Mouse (Mus musculus) embryonic facial prominence, embryonic 10.5 days (tissue): ENCODE results near the gene Adipor2. TPM values are rescaled to one million over a fixed set of nuclear protein-coding genes. Genes with fewer than 3 reads are reported as not detected.
"Not testable (repeated sequence)": the region's sequence is repeated elsewhere in the genome, so short reads cannot be mapped to it uniquely, and the experiment has no call there.

Experiments
- DNase-seq: peaks from one replicate; pipeline ENCODE4 v3.0.0-alpha.2; 2017; ENCODE audit warnings: low spot score
- H3K27ac ChIP-seq: fragments of 300-500 bp; sonication (generic); replicated peaks from 2 replicates; pipeline ENCODE4 v1.5.1; 2016; ENCODE audit warnings: mild to moderate bottlenecking
- H3K27me3 ChIP-seq: fragments of 300-500 bp; sonication (generic); replicated peaks from 2 replicates; pipeline ENCODE4 v1.6.1; 2016; ENCODE audit warnings: low read depth, mild to moderate bottlenecking; ENCODE audit not compliant: poor library complexity, severe bottlenecking
- H3K36me3 ChIP-seq: fragments of 300-500 bp; sonication (generic); replicated peaks from 2 replicates; pipeline ENCODE4 v1.6.1; 2016; ENCODE audit warnings: mild to moderate bottlenecking, moderate library complexity
- H3K4me1 ChIP-seq: fragments of 300-500 bp; sonication (generic); 2 replicates; pipeline ENCODE4 v1.6.1; 2016
- H3K4me3 ChIP-seq: fragments of 300-500 bp; sonication (generic); 2 replicates; pipeline ENCODE4 v1.5.1; 2016; ENCODE audit warnings: mild to moderate bottlenecking, moderate library complexity
- H3K9me3 ChIP-seq: fragments of 300-500 bp; sonication (generic); 2 replicates; pipeline ENCODE4 v1.6.1; 2016; ENCODE audit warnings: mild to moderate bottlenecking
- WGBS: fragments of 180-500 bp; shearing (Covaris S2); methylation state at CpG from one replicate; pipeline ENCODE4 v1.1.7; 2016; 5-methylcytosine and 5-hydroxymethylcytosine counted together
- polyA plus RNA-seq: library from polyadenylated mRNA; unstranded; fragments of >200 nt; fragmentation: Nextera tagmentation; extraction: Ambion mirVana; gene quantifications from 2 replicates; pipeline ENCODE4 v1.2.1, GENCODE M21; 2016

Adipor2 gene
- polyA plus RNA-seq, 1 experiment from 2014 or later: 30.9 TPM

DNA sequence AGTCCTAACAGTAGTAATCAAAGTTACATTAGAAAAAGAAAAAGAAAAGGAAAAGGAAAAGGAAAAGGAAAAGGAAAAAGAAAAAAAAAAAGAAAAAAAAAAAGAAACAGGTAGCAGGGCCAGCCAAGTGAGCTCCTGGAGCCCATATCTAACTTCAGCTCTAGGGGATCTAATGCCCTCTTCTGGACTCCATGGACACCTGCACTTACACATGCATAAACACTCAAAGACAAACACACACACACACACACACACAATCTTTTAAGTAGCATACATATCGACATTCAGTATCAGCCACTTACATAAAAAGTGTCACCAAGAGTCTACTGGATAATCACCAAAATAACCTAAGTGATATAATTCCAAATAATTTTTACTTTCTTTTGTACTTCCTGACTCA, 31.8 kb downstream of the Adipor2 start:
- Histone ChIP-seq H3K27me3 (no peaks in the 10 kb centered on the region), H3K27ac (no peak overlapping the region), H3K4me3 (no peak overlapping the region), H3K36me3 (peaks cover 18% of the 10 kb centered on the region), H3K9me3 (no peaks in the 10 kb centered on the region), H3K4me1 (peaks cover 22% of the 10 kb centered on the region)
- WGBS: 94% methylated on average over 1 of the region's 1 CpGs
- no peak for DNase-seq

DNA sequence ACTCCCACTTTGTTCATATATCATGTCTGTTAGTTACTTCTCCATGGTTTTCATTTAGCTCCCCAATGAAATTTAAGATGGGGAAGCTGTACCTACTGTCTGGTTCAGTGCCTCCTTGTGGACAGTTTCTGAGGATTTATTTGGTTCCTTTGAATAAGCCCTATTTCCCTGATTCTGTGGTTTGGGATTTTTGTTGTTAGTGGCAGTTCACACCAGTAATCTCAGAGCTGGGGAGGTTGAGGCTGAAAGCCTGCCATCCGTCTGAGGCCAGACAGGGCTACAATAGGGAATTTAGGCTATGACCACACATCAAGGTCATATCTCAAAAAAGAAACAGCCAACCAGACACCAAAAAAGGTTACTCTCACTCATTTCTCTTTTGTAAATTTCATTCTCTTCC, 38.9 kb downstream of the Adipor2 start:
- WGBS: 86% methylated on average over 1 of the region's 1 CpGs
- peaks cover 13% of the 10 kb centered on the region for H3K4me1 ChIP-seq
- no peak overlapping the region for H3K4me3 ChIP-seq
- H3K9me3 ChIP-seq: no peaks in the 10 kb centered on the region
- peaks cover 8% of the 10 kb centered on the region for H3K36me3 ChIP-seq
- H3K27me3 ChIP-seq: no peaks in the 10 kb centered on the region
- no peak for DNase-seq
- H3K27ac ChIP-seq: no peak overlapping the region

DNA sequence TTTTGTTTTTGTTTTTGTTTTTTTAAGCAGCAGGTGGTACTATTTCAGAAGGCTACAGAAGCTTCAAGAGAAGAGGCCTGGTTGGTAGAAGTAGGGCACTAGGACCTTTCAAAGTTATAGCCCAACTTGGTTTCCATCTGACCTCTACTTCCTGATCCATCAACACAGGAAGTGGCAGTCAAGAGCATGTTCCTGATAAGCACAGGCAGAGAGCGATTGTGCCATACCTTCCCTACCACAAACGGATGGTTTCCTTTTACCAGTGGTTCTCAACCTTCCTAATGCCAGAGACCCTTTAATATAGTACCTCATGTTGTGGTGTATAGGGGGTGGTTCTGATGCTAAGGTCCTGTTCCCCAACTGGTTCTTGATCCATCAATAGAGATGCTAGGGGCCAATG, 39.9 kb downstream of the Adipor2 start:
- H3K27me3 ChIP-seq: no peaks in the 10 kb centered on the region
- peaks cover 15% of the 10 kb centered on the region for H3K4me1 ChIP-seq
- no peaks in the 10 kb centered on the region for H3K9me3 ChIP-seq
- H3K36me3 ChIP-seq: peaks cover 5% of the 10 kb centered on the region
- no peak overlapping the region for H3K27ac ChIP-seq
- no peak for DNase-seq
- H3K4me3 ChIP-seq: no peak overlapping the region
- 59% methylated on average over 2 of the region's 2 CpGs for WGBS

DNA sequence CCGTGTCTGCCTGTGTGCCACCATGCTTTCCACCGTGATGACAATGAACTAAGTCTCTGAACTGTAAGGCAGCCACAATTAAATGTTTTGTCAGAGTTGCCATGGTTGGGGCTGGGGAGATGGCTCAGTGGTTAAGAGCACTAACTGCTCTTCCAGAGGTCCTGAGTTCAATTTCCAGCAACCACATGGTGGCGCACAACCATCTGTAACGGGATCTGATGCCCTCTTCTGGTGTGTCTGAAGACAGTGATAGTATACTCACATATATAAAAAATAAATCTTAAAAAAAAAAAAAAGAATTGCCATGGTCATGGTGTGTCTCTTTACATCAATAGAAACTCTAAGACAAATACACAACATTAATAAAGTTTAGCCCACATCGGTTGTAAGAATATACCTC, 42.5 kb downstream of the Adipor2 start:
- Histone ChIP-seq H3K27ac (no peak overlapping the region), H3K27me3 (no peaks in the 10 kb centered on the region), H3K36me3 (no peaks in the 10 kb centered on the region), H3K9me3 (no peaks in the 10 kb centered on the region), H3K4me3 (no peak overlapping the region), H3K4me1 (peaks cover 15% of the 10 kb centered on the region)
- no peak for DNase-seq
- WGBS: 80% methylated on average over 5 of the region's 5 CpGs

DNA sequence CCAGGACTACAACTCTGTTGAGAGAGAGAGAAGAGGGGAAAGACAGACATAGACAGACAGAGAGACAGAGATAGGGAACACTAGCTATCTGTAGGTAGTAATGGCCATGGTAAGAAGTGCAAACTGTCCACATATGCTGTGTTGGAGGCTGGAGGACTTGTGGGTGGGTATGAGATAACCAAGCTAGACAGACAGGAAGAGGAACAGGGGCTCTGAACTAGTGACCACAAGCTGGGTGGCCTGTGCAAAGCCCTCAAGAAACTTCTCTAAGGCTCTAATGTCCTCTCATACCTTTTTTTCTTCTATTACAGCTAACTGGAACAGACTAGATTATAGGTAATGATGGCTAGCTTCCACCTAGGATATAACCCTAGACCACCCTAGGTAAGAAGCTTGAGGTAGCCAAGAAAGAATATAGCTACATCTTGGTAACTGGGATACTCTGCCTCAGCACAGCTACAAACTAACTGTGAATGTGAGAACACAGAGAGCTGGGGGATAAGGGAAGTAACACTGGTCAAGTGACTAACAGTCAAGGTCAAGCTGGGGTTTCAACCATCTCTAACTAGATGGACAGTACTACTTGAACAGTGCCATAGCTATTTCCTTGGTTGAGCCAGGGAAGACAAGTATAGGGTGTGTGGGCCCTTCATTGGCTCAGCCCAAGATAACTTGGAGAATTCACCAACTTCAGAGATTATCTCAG, 44.4 kb downstream of the Adipor2 start:
- Histone ChIP-seq H3K4me3 (no peak overlapping the region), H3K36me3 (peaks cover 16% of the 10 kb centered on the region), H3K9me3 (no peaks in the 10 kb centered on the region), H3K4me1 (peaks cover 15% of the 10 kb centered on the region), H3K27ac (no peak overlapping the region), H3K27me3 (no peaks in the 10 kb centered on the region)
- no peak for DNase-seq

DNA sequence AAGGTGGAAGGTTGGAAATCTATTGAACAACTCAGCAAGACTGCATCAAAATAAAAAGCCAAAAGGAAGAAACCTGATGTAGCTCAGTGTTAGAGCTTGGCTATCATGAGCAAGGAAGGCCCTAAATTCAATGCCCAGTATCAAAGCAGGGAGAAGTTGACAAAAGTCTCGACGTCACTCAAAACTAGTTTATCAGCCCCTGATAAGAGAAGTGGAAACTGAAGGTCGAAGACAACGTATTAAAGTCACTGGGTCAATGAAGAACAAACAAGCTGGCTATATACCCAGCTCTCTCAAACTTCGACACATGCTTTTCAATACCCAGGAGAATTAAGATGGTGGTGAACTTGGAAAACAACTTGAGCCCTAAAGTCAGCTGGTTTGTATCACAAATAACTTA, 45.3 kb downstream of the Adipor2 start:
- no peak overlapping the region for H3K27ac ChIP-seq
- peaks cover 9% of the 10 kb centered on the region for H3K4me1 ChIP-seq
- no peaks in the 10 kb centered on the region for H3K9me3 ChIP-seq
- WGBS: 87% methylated on average over 5 of the region's 5 CpGs
- no peak overlapping the region for H3K4me3 ChIP-seq
- no peak for DNase-seq
- H3K27me3 ChIP-seq: no peaks in the 10 kb centered on the region
- H3K36me3 ChIP-seq: peaks cover 24% of the 10 kb centered on the region

DNA sequence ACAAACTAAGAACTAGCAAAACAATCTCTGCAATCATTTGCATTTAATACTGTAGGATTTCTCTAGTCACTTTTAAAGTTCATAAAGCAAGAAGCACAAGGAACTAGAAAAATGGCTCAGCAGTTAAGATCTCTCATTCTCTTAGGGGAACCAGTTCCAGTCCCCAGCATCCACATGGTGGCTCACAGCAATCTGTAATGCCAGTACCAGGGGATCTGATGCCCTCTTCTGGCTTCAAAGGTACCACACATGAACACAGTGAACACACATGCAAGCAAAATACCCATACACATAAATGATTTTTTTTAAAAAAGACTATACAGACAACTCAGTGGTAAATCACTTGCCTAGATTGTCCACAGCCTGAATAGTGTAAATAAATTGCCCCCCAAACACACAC, 45.9 kb downstream of the Adipor2 start:
- peaks cover 30% of the 10 kb centered on the region for H3K36me3 ChIP-seq

DNA sequence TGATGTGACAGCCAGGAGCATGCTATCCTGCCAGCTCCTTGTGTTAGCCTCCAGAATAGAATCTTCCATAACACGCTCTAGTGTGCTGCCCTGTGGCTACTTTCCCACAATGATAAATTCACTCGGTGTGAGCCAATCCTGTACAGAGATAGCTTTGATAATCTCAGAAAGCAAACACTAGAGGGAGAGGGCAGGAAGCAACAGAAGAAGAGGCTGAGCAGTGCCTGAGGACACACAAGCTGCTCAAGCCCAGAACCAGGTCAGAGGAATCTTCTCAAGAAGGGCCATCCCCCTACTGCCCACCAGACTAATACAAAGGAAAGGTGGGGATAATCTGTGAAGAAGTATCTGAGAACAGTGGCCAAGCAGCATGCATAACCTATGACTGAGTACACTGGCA, 50.1 kb downstream of the Adipor2 start:
- peaks cover 70% of the 10 kb centered on the region for H3K36me3 ChIP-seq
- no peak overlapping the region for H3K27ac ChIP-seq
- H3K4me1 ChIP-seq: no peaks in the 10 kb centered on the region
- no peaks in the 10 kb centered on the region for H3K27me3 ChIP-seq
- H3K4me3 ChIP-seq: no peak overlapping the region
- 87% methylated on average over 2 of the region's 2 CpGs for WGBS
- no peak for DNase-seq
- H3K9me3 ChIP-seq: no peaks in the 10 kb centered on the region

More for the DNA sequence above, 45.9 kb downstream of the Adipor2 start:
- peaks cover 7% of the 10 kb centered on the region for H3K4me1 ChIP-seq
- no peak for DNase-seq
- no peaks in the 10 kb centered on the region for H3K9me3 ChIP-seq
- no peaks in the 10 kb centered on the region for H3K27me3 ChIP-seq
- H3K4me3 ChIP-seq: no peak overlapping the region
- no peak overlapping the region for H3K27ac ChIP-seq

DNA sequence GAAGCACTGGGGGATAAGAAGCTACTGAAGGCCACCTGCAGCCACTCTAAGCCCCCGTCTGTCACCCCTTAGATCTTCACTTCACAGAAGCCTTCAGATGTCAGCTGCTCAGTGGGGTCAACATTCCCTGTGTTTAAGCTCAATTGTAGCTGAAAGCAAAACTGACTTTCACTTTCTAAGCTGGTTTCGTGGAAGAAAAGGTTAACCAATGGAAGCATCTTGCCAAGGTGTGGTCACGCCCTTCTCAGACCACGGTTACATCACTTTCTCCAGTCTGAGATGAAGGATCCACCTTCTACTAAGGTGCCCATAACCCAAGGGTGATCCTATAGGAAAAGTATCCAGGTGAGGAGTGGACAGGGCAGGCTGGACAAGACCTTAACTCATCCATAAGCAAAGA, 50.7 kb downstream of the Adipor2 start:
- H3K27me3 ChIP-seq, H3K4me3 ChIP-seq, H3K4me1 ChIP-seq, H3K9me3 ChIP-seq, H3K27ac ChIP-seq, DNase-seq: not testable (repeated sequence)
- WGBS: 88% methylated on average over 4 of the region's 4 CpGs
- peaks cover 76% of the 10 kb centered on the region for H3K36me3 ChIP-seq

DNA sequence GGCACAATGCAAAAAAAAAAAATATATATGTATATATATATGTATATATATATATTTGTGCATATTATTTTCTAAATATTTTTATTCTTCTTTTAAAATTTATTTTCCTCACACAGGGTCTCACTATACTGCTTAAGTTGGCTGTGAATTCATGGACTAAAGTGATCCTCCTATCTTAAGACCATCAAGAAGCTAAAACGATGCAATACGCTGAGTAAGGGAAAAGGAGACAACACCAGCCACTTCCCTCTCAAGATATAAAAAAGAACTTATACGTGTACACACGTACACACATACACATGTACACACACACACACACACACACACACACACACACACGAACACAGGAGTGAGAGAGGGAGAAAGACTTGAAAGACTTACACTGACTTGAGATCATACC, 53.9 kb downstream of the Adipor2 start:
- Histone ChIP-seq H3K4me3 (no peak overlapping the region), H3K36me3 (peaks cover 96% of the 10 kb centered on the region), H3K27me3 (no peaks in the 10 kb centered on the region), H3K27ac (no peak overlapping the region), H3K9me3 (no peaks in the 10 kb centered on the region), H3K4me1 (no peaks in the 10 kb centered on the region)
- 89% methylated on average over 5 of the region's 5 CpGs for WGBS
- DNase-seq: no peak

DNA sequence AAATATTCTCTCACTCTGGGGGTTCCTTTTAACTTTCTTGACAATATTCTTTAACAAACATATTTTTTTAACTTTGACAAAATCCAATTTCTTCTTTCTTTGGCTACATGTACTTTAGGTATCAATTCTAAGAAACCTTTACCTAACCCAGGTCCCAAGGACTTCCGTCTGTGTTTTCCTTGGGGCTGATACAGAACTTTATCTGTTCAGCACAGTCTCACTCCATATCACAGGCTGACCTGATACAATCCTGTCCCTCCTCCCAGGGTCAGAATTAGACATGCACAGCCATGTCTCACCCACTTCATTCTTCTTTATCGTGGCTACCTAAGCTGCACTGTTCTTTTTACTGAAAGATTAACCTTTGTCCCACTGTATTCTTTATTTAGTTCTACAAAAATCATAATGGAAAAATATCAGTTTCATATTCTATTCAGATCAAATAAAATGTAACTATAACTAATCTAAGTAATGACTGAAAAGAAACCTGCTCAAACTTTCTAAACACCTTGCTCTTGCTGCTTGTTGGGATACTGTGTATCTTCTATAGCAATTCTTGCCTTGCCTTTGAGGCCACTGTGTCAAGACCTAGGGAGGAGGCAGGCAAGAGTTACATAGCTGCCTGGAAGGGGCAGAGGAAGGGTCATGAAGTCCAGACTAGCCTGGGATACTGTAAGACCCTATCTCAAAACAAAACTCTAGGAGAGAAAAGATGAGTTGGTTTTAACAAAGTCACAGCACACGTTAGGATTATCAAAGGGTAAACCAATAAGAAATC, 56.4 kb downstream of the Adipor2 start:
- Histone ChIP-seq H3K36me3 (peaks cover 98% of the 10 kb centered on the region), H3K27ac (no peak overlapping the region), H3K27me3 (no peaks in the 10 kb centered on the region), H3K9me3 (no peaks in the 10 kb centered on the region), H3K4me1 (no peaks in the 10 kb centered on the region), H3K4me3 (no peak overlapping the region)
- DNase-seq: no peak
- WGBS: 93% methylated on average over 3 of the region's 3 CpGs

DNA sequence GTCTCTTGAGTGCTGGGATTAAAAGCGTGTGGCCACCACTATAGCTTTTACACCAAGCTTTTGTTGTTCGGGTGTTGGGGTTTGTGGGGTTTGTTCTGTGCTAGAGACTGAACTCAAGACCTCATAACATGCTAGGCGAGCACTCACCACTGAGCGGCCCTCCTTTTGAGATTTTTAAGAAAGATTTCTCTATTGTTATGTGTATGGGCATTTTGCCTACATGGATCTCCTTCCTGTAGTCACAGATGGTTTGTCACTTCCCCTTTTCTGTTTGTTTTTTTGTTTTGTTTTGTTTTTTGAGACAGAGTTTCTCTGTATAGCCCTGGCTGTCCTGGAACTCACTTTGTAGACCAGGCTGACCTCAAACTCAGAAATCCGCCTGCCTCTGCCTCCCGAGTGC, 57.3 kb downstream of the Adipor2 start:
- not testable (repeated sequence) for H3K9me3 ChIP-seq, H3K4me3 ChIP-seq, H3K4me1 ChIP-seq, H3K27me3 ChIP-seq, DNase-seq, H3K27ac ChIP-seq
- H3K36me3 ChIP-seq: peaks cover 98% of the 10 kb centered on the region
- WGBS: 92% methylated on average over 6 of the region's 6 CpGs

DNA sequence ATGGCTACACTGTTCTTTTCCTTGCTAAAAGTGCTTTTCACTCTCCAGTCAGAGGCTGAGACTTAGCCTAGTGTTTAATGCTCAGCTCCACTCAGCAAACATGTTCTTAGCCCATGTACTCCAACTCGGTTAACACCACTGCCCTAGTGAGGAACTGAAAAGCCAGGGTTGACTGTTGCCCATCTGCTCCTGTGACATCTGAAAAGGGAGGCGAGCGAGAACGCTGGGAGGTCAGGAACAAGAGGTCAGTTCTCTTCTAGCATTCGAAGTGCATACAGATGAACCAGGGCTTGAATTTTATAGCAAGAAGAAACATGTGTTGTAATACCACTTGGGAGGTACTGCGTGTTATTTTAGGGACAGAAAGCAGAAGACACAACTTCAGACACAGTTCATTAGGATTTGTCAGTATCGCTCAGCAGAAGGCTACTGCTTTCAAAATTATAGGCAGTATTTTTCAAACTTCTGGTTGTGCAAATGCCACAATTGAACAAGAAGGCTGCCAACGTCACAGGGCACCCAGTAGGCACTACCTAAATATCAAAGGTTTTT, 59.4 kb downstream of the Adipor2 start:
- H3K36me3 ChIP-seq: peaks cover 100% of the 10 kb centered on the region
- H3K4me3 ChIP-seq: no peak overlapping the region
- WGBS: 92% methylated on average over 8 of the region's 8 CpGs
- no peaks in the 10 kb centered on the region for H3K4me1 ChIP-seq
- DNase-seq: no peak
- H3K27me3 ChIP-seq: no peaks in the 10 kb centered on the region
- no peak overlapping the region for H3K27ac ChIP-seq
- H3K9me3 ChIP-seq: no peaks in the 10 kb centered on the region
